Mouse (Mus musculus) kidney, postnatal 0 days (tissue): ENCODE results near the gene Sh3bgrl2. TPM values are rescaled to one million over a fixed set of nuclear protein-coding genes. Genes with fewer than 3 reads are reported as not detected.

Source experiments
- ATAC-seq: fragments of 200-750 bp; cut with Nextera tagmentation; replicated peaks from 2 replicates; pipeline ENCODE4 v1.8.0; 2017; ENCODE audit warnings: low read depth, moderate number of reproducible peaks, moderate TSS enrichment, moderate library complexity; ENCODE audit not compliant: low FRiP score
- DNase-seq: peaks from one replicate; pipeline ENCODE4 v3.0.0-alpha.2; 2016; ENCODE audit warnings: low spot score
- H3K27ac ChIP-seq: fragments of 300-500 bp; sonication (generic); 2 replicates; pipeline ENCODE4 v1.5.1; 2014; ENCODE audit warnings: mild to moderate bottlenecking
- H3K27me3 ChIP-seq: fragments of 300-500 bp; sonication (generic); 2 replicates; pipeline ENCODE4 v1.6.1; 2014; ENCODE audit warnings: low read length, mixed read lengths; ENCODE audit not compliant: insufficient read depth
- H3K36me3 ChIP-seq: fragments of 300-500 bp; sonication (generic); 2 replicates; pipeline ENCODE4 v1.6.1; 2014; ENCODE audit warnings: low read length, mixed read lengths; ENCODE audit not compliant: insufficient read depth
- H3K4me1 ChIP-seq: fragments of 300-500 bp; sonication (generic); replicated peaks from 2 replicates; pipeline ENCODE4 v1.6.1; 2014; ENCODE audit warnings: antibody characterized with exemption, low read length, mixed read lengths; ENCODE audit not compliant: insufficient read depth
- H3K4me2 ChIP-seq: fragments of 300-500 bp; sonication (generic); 2 replicates; pipeline ENCODE4 v1.6.1; 2014; ENCODE audit warnings: mild to moderate bottlenecking, low read length, moderate library complexity, mixed read lengths
- H3K4me3 ChIP-seq: fragments of 300-500 bp; sonication (generic); replicated peaks from 2 replicates; pipeline ENCODE4 v1.5.1; 2014; ENCODE audit warnings: low read depth, low read length
- H3K9ac ChIP-seq: fragments of 300-500 bp; sonication (generic); 2 replicates; pipeline ENCODE4 v1.6.1; 2014; ENCODE audit warnings: low read depth, low read length
- H3K9me3 ChIP-seq: fragments of 300-500 bp; sonication (generic); replicated peaks from 2 replicates; pipeline ENCODE4 v1.6.1; 2016; ENCODE audit warnings: low read length, inconsistent platforms, mixed read lengths
- CTCF ChIP-seq: IDR thresholded peaks from 2 replicates; pipeline ENCODE4 v1.5.1; 2016; ENCODE audit warnings: antibody characterized with exemption, low read depth, mild to moderate bottlenecking, moderate library complexity
- WGBS: fragments of 180-500 bp; shearing (Covaris S2); extraction: QIAGEN DNeasy Blood & Tissue Kit; methylation state at CpG from one replicate; pipeline ENCODE4 v1.1.7; 2014; 5-methylcytosine and 5-hydroxymethylcytosine counted together
- polyA plus RNA-seq: library from polyadenylated mRNA; unstranded; fragments of >200 nt; fragmentation: Nextera tagmentation; extraction: Ambion mirVana; gene quantifications from 2 replicates; pipeline ENCODE4 v1.2.1, GENCODE M21; 2015

Gene Sh3bgrl2
- polyA plus RNA-seq, 1 experiment from 2014 or later: 26.6 TPM

GRCm38 (mm10) chr9:83586316-83587050 lies 38.4 kb downstream of the Sh3bgrl2 start:
- H3K4me2 ChIP-seq: no peak overlapping the region
- no peaks in the 10 kb centered on the region for H3K36me3 ChIP-seq
- no peak overlapping the region for H3K9ac ChIP-seq
- H3K4me1 ChIP-seq: no peaks in the 10 kb centered on the region
- no peak overlapping the region for H3K4me3 ChIP-seq
- TF ChIP-seq CTCF: no peak
- no peak overlapping the region for H3K27ac ChIP-seq
- no peak for ATAC-seq
- DNase-seq: no peak
- no peaks in the 10 kb centered on the region for H3K27me3 ChIP-seq
- WGBS: 85% methylated on average over 17 of the region's 17 CpGs
- H3K9me3 ChIP-seq: no peaks in the 10 kb centered on the region

DNA sequence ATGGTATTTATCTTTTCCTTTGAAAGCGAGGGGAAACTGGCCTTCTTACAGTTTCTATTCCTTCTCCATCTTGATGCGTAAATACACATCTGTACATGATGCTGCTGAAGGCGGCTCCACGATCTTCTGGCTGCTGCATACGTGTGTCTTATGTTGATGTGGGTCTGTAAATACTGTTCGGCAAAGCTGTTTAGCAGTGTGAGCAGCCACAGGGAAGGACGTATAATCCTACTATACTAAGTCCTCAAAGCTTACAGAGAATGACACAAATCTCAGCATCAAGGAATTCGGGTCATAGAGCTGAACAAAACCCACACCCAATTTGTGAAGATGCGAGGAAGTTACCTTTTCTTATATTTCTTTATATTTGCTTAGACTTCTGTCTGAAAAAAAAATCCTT lies 39.0 kb downstream of the Sh3bgrl2 start:
- no peak for TF ChIP-seq CTCF
- Histone ChIP-seq H3K27me3 (no peaks in the 10 kb centered on the region), H3K4me1 (no peaks in the 10 kb centered on the region), H3K9me3 (no peaks in the 10 kb centered on the region), H3K9ac (no peak overlapping the region), H3K4me2 (no peak overlapping the region), H3K27ac (no peak overlapping the region), H3K4me3 (no peak overlapping the region), H3K36me3 (no peaks in the 10 kb centered on the region)
- 93% methylated on average over 9 of the region's 9 CpGs for WGBS
- DNase-seq: no peak
- ATAC-seq: no peak

DNA sequence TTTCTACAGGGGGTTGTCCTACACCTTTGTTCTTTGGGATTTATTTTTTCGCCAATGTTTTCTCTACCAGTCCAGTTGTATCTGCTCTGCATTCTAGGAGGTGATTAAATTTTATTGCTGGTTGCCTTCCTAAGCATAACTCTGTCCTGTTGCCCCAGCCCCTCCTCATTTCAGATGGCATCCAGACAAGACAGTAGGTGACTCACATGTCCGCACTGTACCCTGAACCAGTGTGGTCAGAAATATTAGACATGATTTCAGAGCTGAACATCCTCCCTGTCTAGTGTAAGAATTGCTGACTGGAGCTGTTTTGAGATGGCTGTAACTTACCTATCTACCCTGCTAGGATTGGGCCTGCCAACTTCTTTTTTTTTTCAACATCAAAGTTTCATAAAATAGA lies 40.9 kb downstream of the Sh3bgrl2 start:
- Histone ChIP-seq H3K36me3 (no peaks in the 10 kb centered on the region), H3K27me3 (no peaks in the 10 kb centered on the region), H3K9me3 (no peaks in the 10 kb centered on the region), H3K27ac (no peak overlapping the region), H3K4me3 (no peak overlapping the region), H3K4me1 (no peaks in the 10 kb centered on the region), H3K9ac (no peak overlapping the region), H3K4me2 (no peak overlapping the region)
- ATAC-seq: no peak
- DNase-seq: no peak
- TF ChIP-seq CTCF: no peak
- WGBS: 85% methylated on average over 2 of the region's 2 CpGs

GRCm38 (mm10) chr9:83589680-83590467 lies 41.7 kb downstream of the Sh3bgrl2 start:
- TF ChIP-seq CTCF: no peak
- Histone ChIP-seq H3K4me3 (no peak overlapping the region), H3K4me1 (no peaks in the 10 kb centered on the region), H3K27ac (no peak overlapping the region), H3K4me2 (no peak overlapping the region), H3K9me3 (no peaks in the 10 kb centered on the region), H3K9ac (no peak overlapping the region), H3K36me3 (no peaks in the 10 kb centered on the region), H3K27me3 (no peaks in the 10 kb centered on the region)
- 55% methylated on average over 14 of the region's 14 CpGs for WGBS
- no peak for DNase-seq
- no peak for ATAC-seq

DNA sequence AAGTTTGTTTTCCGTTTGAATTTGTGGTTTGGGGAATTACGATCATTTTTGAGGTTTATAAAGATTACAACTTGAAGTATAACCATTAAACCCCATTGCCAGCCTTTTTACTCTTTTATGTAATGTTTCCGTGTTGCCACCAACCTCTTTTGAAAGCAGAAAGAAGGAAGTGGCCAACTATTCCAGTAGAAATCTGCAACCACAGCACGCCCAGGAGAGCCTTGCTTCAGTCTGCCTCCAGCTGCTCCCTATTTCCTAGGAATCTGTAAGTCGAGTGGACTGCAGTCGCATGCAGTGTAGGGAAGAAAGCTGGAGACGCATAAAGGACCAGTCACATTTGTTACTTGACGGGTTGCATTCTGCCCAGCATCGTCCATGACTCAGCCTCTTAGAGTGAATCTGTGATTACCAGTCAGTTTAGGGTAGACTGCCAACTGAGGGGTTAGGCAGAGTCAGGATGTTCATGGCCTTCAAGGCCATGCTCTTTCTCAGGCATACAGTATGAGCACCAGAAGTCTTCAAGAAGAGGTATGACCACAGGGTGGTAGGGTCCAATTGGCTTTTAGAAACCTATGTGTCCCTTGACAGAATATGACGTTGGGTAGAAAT lies 43.8 kb downstream of the Sh3bgrl2 start:
- Histone ChIP-seq H3K9ac (no peak overlapping the region), H3K4me3 (no peak overlapping the region), H3K27me3 (no peaks in the 10 kb centered on the region), H3K9me3 (no peaks in the 10 kb centered on the region), H3K4me2 (no peak overlapping the region), H3K27ac (no peak overlapping the region), H3K4me1 (no peaks in the 10 kb centered on the region), H3K36me3 (no peaks in the 10 kb centered on the region)
- TF ChIP-seq CTCF: no peak
- no peak for DNase-seq
- 93% methylated on average over 10 of the region's 10 CpGs for WGBS
- ATAC-seq: no peak

DNA sequence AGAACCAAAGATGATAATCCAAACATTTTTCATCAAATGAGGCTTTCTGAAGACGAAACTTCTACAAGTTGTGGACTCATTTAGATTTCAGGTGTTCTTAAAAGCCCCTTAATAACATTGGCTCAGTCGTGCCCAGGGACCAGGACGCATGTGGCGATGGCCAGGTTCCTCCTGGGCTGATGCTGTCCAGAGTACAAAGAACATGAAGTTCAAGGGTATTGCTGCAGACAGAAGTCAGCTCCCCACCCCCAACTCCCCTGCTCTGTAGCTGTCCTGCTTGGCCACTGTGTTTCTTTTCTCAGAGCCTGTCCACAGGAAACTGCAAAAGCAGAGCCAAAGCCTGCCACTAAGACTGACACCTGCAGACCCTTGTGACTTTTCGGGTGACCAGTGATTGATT lies 45.7 kb downstream of the Sh3bgrl2 start:
- WGBS: 88% methylated on average over 5 of the region's 5 CpGs
- no peak for DNase-seq

More for the DNA sequence above, 45.7 kb downstream of the Sh3bgrl2 start:
- Histone ChIP-seq H3K4me2 (no peak overlapping the region), H3K9ac (no peak overlapping the region), H3K4me3 (no peak overlapping the region), H3K36me3 (no peaks in the 10 kb centered on the region), H3K27ac (no peak overlapping the region), H3K4me1 (no peaks in the 10 kb centered on the region), H3K9me3 (no peaks in the 10 kb centered on the region), H3K27me3 (no peaks in the 10 kb centered on the region)
- TF ChIP-seq CTCF: no peak
- ATAC-seq: no peak
